Comparison of ENCODE assay signal across 8 mouse cellular contexts in the genomic region with DNA sequence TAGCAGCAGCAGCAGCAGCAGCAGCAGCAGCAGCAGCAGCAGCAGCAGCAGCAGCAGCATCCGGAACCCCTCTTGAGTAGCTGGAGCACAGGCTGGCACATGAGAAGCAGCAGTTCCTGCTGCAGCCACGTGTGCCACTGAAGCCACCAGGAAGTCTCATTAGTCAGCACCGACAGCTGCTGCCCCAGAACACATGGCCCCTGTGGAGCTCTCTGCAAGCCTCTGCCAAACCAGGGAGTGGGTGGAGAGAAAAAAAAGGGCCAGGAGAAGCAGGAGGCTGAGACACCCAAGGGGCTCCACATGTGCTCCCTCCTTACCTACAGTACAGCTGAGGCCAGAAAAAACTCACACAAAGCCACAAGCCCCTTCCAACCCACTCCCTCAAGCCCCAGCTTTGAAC.
DNase-seq lines count a peak whose midpoint lies in the region; ATAC-seq and TF ChIP-seq lines count a peak whose summit lies in the region.

No protein-coding gene starts in this region.

- 0 out of 2 replicates have a peak, but pooled peaks have one; percentile 33 for ATAC-seq in kidney, embryonic 15.5 days (replicated peaks; ENCODE audit: low FRiP score)
- peak; percentile 55 for ATAC-seq in lung, embryonic 15.5 days (ENCODE audit: borderline replicate concordance, extremely low read depth, low FRiP score, low TSS enrichment)
- peak; percentile 25; the same call in 1 of the 2 replicates for ATAC-seq in neural tube, embryonic 15.5 days (ENCODE audit: low FRiP score)

- H3K9me3 ChIP-seq in kidney, embryonic 15.5 days (replicated peaks) = no peaks in the 10 kb centered on the region
- no peaks in the 10 kb centered on the region for H3K9me3 ChIP-seq in lung, embryonic 15.5 days
- no peaks in the 10 kb centered on the region for H3K9me3 ChIP-seq in neural tube, embryonic 15.5 days (replicated peaks)

- WGBS in heart, adult 2 months = 5% methylated on average over 3 of the region's 3 CpGs
- WGBS in kidney, embryonic 15.5 days = 15% methylated on average over 3 of the region's 3 CpGs
- WGBS in lung, embryonic 15.5 days = 18% methylated on average over 3 of the region's 3 CpGs
- 7% methylated on average over 3 of the region's 3 CpGs for WGBS in neural tube, embryonic 15.5 days

- H3K4me2 ChIP-seq in kidney, embryonic 15.5 days = no peak overlapping the region
- no peak overlapping the region for H3K4me2 ChIP-seq in lung, embryonic 15.5 days
- no peak overlapping the region for H3K4me2 ChIP-seq in neural tube, embryonic 15.5 days

- H3K27ac ChIP-seq in heart, adult 2 months = peak overlapping the region; percentile 24
- peak overlapping the region; percentile 97 for H3K27ac ChIP-seq in kidney, embryonic 15.5 days
- peak overlapping the region; percentile 43; the same call in 1 of the 2 replicates for H3K27ac ChIP-seq in lung, embryonic 15.5 days
- H3K27ac ChIP-seq in neural tube, embryonic 15.5 days (replicated peaks) = peak overlapping the region; percentile 63

- peaks cover 30% of the 10 kb centered on the region for H3K4me1 ChIP-seq in heart, adult 2 months (ENCODE audit: control insufficient read depth, insufficient read depth, low read length)
- H3K4me1 ChIP-seq in kidney, embryonic 15.5 days = peaks cover 92% of the 10 kb centered on the region
- peaks cover 78% of the 10 kb centered on the region for H3K4me1 ChIP-seq in lung, embryonic 15.5 days
- H3K4me1 ChIP-seq in neural tube, embryonic 15.5 days = peaks cover 90% of the 10 kb centered on the region

- TF ChIP-seq POLR2A in brain, embryonic 14.5 days (IDR thresholded peaks at IDR 0.05; ENCODE audit: borderline replicate concordance, extremely low read depth, insufficient read depth, insufficient read length, poor library complexity, severe bottlenecking) = no peak
- no peak for TF ChIP-seq POLR2A in heart, adult 2 months (IDR thresholded peaks at IDR 0.05; ENCODE audit: insufficient read depth, low read depth, low read length)

- peak; percentile 62 for DNase-seq in embryo, embryonic 10 days (ENCODE audit: low spot score)
- DNase-seq in embryo, embryonic 9.5 days (ENCODE audit: extremely low spot score) = no peak
- peak; percentile 89 for DNase-seq in brain, embryonic 14.5 days (ENCODE audit: low read depth)
- peak in 1 of 2 experiments; percentile 65 for DNase-seq in heart, adult 2 months
- no peak for DNase-seq in testis, postnatal 10 days (ENCODE audit: low spot score)

- intact Hi-C loops in heart, adult 2 months (cut with DNase I) = loop anchor here (5.0 kb wide), 2 partner anchors 259 to 299 kb away; a partner anchor contains a TSS

- peaks cover 3% of the 10 kb centered on the region for H3K36me3 ChIP-seq in heart, adult 2 months (ENCODE audit: control insufficient read depth, insufficient read depth, low read length)
- H3K36me3 ChIP-seq in kidney, embryonic 15.5 days = no peaks in the 10 kb centered on the region
- H3K36me3 ChIP-seq in lung, embryonic 15.5 days = no peaks in the 10 kb centered on the region
- H3K36me3 ChIP-seq in neural tube, embryonic 15.5 days = no peaks in the 10 kb centered on the region

- no peak for TF ChIP-seq EP300 in heart, adult 2 months (IDR thresholded peaks at IDR 0.05; ENCODE audit: insufficient read depth, low read depth, low read length)

- H3K27me3 ChIP-seq in heart, adult 2 months (ENCODE audit: control insufficient read depth, insufficient read depth, low read length) = no peaks in the 10 kb centered on the region
- H3K27me3 ChIP-seq in kidney, embryonic 15.5 days = no peaks in the 10 kb centered on the region
- H3K27me3 ChIP-seq in lung, embryonic 15.5 days = no peaks in the 10 kb centered on the region
- no peaks in the 10 kb centered on the region for H3K27me3 ChIP-seq in neural tube, embryonic 15.5 days (replicated peaks)

- H3K4me3 ChIP-seq in heart, adult 2 months = no peak overlapping the region
- H3K4me3 ChIP-seq in kidney, embryonic 15.5 days (replicated peaks) = no peak overlapping the region
- H3K4me3 ChIP-seq in lung, embryonic 15.5 days = no peak overlapping the region
- no peak overlapping the region for H3K4me3 ChIP-seq in neural tube, embryonic 15.5 days (replicated peaks)

- TF ChIP-seq CTCF in brain, embryonic 14.5 days (IDR thresholded peaks at IDR 0.05; ENCODE audit: borderline replicate concordance, extremely low read depth, insufficient read depth, insufficient read length) = no peak
- no peak for TF ChIP-seq CTCF in heart, adult 2 months (IDR thresholded peaks at IDR 0.05)

- peak overlapping the region; percentile 29; the same call in 1 of the 2 replicates for H3K9ac ChIP-seq in heart, adult 2 months (ENCODE audit: low read depth, low read length)
- H3K9ac ChIP-seq in kidney, embryonic 15.5 days = 0 out of 2 replicates have a peak overlapping the region, but pooled peaks have one; percentile 10
- no peak overlapping the region for H3K9ac ChIP-seq in lung, embryonic 15.5 days
- 0 out of 2 replicates have a peak overlapping the region, but pooled peaks have one; percentile 17 for H3K9ac ChIP-seq in neural tube, embryonic 15.5 days (replicated peaks)

- no peaks in the 10 kb centered on the region for H3K79me2 ChIP-seq in heart, adult 2 months (replicated peaks; ENCODE audit: control insufficient read depth, insufficient read depth, low read length)

Comparison
In these comparisons a context has a peak if more than half of its experiments do, and no peak if none do; other contexts are left out.
1. DNase-seq: peak in embryo, embryonic 10 days (single experiment) and brain, embryonic 14.5 days (single experiment); none in embryo, embryonic 9.5 days (single experiment) and testis, postnatal 10 days (single experiment).
2. H3K27ac ChIP-seq: peak in every context shown above with its lines; median percentile 97 in kidney, embryonic 15.5 days; 63 in neural tube, embryonic 15.5 days; 43 in lung, embryonic 15.5 days; 24 in heart, adult 2 months.
3. Peak in every context shown above with its lines, with median percentiles within 50 percentile points of each other: ATAC-seq.